Mouse (Mus musculus): ENCODE results near the gene Ppp1r12b.

GRCm38 (mm10) chr1:134817120-134817519 is 138.6 kb downstream of the Ppp1r12b start:
- TF ChIP-seq CHD2 (IDR thresholded peaks at IDR 0.05; ENCODE audit: low read depth, low read length): no peak
- TF ChIP-seq MAFK (IDR thresholded peaks at IDR 0.05; ENCODE audit: insufficient read depth, low read depth, low read length): no peak
- TF ChIP-seq ZC3H11A (IDR thresholded peaks at IDR 0.05; ENCODE audit: borderline replicate concordance, low read depth, low read length): no peak

Data from ES-E14 (cell line).